Mouse (Mus musculus): ENCODE results near the gene Cpa3. TPM values are rescaled to one million over a fixed set of nuclear protein-coding genes. Genes with fewer than 3 reads are reported as not detected.

Cpa3 gene
- 1 to 10 TPM; 1.9 to 3.0 TPM for total RNA-seq (2021)
- long read RNA-seq, experiment 1, partial matches to known transcripts: 0 of 2 reads
- long read RNA-seq, experiment 1, other reads (novel, unspliced or antisense): 2 of 2 reads
- long read RNA-seq, experiment 2, partial matches to known transcripts: 0 of 1 reads
- long read RNA-seq, experiment 2, other reads (novel, unspliced or antisense): 1 of 1 reads

DNA sequence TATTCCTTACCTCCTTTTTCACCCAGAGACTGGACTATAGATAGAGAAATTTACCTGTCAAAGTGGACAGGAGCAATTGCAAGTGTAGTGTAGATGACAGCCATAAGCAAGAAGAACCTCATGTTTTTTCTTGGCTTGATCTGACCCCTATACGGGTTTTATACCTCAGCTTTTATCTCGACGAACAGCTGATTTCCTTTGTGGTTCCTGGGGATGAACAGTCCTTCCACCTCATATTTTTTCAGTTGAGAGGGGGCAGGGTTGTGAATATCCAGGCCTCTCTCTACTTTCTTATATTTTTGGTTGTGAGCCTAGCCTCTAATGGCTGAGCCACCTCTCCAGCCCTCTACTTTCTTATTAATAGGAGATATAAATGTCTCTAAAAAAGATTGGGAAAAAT lies at the start of gene Cpa3:
Gene Cpa3, minus strand, starts transcription at position 132 of the 400 bp plus-strand sequence.
- intact Hi-C loops (cut with DNase I): no loop called here
- DNase-seq: no peak

- intact Hi-C loops (cut with DNase I): no loop called here
- DNase-seq: no peak
Measured at GRCm38 (mm10) chr3:20291370-20291769, 49.4 kb upstream of the Cpa3 start.

GRCm38 (mm10) chr3:20288761-20289160 lies 46.8 kb upstream of the Cpa3 start:
- intact Hi-C loops (cut with DNase I): no loop called here
- no peak for DNase-seq

GRCm38 (mm10) chr3:20281796-20282195 lies 39.8 kb upstream of the Cpa3 start:
- no peak for DNase-seq
- intact Hi-C loops (cut with DNase I): no loop called here

- DNase-seq: no peak
- intact Hi-C loops (cut with DNase I): no loop called here
Measured at GRCm38 (mm10) chr3:20275633-20276032, 33.7 kb upstream of the Cpa3 start, which contains the start of gene Cpb1. Gene Cpb1 (minus strand): TSS chr3:20275733.

DNA sequence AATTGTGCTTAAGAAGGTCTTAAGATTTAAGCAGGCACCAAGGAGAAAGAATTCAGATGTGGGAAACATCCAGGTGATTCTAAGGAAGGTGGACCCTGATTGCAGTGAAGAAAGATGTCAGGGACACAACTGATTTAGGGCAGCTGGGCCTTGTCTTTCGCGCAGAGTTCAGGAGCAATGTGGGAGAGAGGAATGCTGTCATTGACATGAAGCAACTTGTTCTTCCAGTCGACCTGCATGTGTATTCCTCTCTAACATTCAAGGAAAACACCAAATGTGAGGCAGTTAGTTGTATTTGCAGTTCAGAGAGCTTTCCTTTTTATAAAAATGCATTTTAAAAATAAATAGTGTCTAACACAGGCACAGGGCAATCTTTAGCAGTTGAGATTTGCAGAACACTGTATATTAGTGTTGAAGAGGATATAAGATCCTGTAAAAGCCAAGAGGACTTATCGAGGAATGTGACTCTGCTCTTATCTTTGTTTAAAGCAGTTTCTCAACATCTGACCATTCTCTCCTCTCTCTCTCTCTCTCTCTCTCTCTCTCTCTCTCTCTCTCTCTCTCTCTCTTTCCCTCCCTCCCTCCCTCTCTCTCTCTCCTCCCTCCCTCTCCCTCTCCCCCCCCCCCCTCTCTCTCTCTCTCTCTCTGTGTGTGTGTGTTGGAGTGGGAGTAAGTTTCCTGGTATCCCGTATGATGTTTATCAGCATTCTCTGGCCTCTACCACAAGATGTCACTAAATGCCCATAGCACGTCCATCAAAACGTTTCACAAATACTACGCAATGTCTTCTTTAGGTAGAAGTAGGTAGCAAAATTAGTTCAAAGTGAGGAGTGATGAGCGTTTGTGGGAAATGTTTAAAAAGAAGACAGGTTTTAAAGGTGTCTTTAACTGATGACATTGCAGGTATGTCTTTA lies 12.8 kb upstream of the Cpa3 start:
- DNase-seq: no peak
- intact Hi-C loops (cut with DNase I): loop anchor here (5.0 kb wide), 1 partner anchor 252 kb away; no protein-coding TSS in a partner anchor

GRCm38 (mm10) chr3:20243913-20244312 lies 1.9 kb upstream of the Cpa3 start:
- DNase-seq: no peak
- intact Hi-C loops (cut with DNase I): no loop called here

DNA sequence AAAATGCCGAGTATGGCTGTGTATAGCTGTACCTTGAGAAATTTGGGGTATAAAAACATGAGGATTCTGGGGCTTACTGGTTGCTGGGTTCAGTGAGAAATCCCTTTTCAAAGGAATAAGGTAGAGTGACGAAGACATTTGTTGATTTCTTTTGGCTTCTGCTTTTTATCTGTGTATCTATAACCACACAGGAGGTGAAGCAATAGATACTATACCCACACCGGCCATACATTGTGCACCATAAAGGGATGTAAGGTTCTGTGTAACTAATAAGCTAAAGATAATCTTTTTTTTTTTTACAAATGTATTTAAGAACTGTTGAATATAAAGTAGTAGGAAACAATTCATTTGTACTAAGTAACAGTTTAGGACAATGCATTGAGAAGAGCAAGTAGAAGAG lies 2.2 kb downstream of the Cpa3 start:
- intact Hi-C loops (cut with DNase I): no loop called here
- DNase-seq: no peak

DNA sequence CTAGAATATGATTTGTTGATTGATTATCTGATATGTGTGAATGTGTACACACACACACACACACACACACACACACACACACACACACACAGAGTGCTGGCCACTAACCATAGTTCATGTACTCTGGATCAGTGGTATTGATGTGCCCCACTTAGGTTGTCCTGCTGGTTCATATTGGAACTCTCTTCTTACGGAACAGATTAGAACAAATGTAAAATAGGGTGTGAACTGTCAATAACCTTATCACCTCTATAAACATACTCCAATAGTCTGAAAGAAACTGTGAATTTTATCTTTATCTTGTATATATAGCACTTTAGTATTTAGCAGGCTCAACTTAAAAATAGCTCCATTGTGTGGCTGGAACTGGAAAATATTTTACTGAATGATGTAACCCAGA lies 5.0 kb downstream of the Cpa3 start:
- intact Hi-C loops (cut with DNase I): no loop called here
- DNase-seq: no peak

DNA sequence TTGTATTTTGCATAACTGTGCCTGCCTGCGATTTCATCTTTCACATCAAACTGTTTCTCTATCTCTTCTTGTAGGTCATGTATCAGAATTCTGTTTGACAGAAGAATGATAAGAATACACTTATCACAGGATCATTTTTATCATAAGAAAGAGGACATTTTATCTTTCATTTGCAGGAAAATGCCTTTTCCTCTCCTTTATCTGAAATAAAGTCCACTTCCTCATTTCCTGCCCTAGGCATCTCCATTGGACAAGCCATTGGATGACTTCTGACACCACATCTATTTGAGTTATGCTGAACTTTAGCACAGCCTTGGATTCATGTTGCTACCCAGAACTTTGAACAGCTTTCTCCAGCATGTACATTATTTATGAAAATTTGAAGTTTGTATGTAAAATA lies 13.0 kb downstream of the Cpa3 start:
- no peak for DNase-seq
- intact Hi-C loops (cut with DNase I): no loop called here

DNA sequence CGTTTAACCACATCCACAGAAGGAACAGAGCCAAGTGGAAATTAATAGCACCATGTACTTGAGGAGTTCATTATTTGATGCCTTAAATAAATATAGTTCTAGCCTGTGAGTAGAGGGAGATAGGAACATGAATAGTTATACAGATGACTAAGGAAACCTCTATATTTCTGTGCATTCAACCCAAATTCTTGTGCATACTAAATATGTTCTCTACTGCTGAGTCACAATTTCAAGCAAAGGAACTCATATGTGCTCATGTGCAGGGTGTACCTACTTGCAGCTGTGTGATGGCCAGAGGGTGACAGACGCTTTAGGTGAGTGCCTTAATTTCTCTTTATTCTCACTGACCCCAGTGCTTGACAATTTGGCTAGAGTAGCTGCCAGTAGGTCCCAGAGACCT lies 16.6 kb downstream of the Cpa3 start:
- no peak for DNase-seq
- intact Hi-C loops (cut with DNase I): no loop called here

- intact Hi-C loops (cut with DNase I): no loop called here
- no peak for DNase-seq
Measured at GRCm38 (mm10) chr3:20222926-20223698, 18.9 kb downstream of the Cpa3 start.

DNA sequence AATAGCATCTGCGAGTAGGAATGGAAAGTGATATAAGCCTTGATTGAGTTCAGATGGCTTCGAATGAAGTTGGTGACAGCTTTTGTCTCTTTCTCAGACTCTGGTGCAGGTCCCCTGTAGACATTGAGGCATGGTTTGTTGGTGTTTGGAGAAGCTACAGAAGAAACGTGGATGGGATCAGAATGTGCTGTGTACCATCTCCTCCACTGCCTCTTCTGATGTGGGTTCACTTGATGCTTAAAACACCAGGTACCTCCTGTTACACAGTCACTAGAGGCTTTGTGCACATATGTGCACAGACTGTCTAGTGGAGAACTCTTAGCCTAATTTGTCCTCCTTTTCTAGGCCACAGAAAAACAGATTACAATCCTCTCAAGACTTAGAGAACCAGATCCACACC lies 19.8 kb downstream of the Cpa3 start:
- intact Hi-C loops (cut with DNase I): no loop called here
- DNase-seq: no peak

DNA sequence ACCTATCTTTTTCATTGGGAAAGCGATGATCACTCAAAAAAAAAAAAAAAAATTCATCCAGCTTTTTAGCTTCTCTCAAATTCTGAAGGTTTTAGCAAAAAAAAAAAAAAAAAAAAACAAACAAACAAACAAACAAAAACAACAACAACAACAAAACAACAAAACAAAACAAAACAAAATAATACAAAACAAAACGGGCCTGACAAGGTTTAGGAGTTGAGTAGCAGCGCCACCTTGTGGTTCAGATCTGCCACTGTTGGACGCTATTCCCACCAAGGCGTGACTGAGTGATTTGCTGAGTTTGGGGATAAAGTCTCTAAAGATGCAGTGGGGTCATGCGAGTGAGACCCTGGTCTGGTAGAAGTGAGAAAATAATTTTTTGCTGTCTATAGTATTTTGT lies 43.1 kb downstream of the Cpa3 start:
- intact Hi-C loops (cut with DNase I): loop anchor here (2.0 to 10.0 kb wide), 3 partner anchors 114 to 294 kb away; no protein-coding TSS in a partner anchor
- peak; percentile 10 to 23 for DNase-seq

GRCm38 (mm10) chr3:20197878-20198277 lies 44.1 kb downstream of the Cpa3 start:
- intact Hi-C loops (cut with DNase I): loop anchor here (2.0 to 10.0 kb wide), 3 partner anchors 113 to 293 kb away; no protein-coding TSS in a partner anchor
- no peak for DNase-seq

DNA sequence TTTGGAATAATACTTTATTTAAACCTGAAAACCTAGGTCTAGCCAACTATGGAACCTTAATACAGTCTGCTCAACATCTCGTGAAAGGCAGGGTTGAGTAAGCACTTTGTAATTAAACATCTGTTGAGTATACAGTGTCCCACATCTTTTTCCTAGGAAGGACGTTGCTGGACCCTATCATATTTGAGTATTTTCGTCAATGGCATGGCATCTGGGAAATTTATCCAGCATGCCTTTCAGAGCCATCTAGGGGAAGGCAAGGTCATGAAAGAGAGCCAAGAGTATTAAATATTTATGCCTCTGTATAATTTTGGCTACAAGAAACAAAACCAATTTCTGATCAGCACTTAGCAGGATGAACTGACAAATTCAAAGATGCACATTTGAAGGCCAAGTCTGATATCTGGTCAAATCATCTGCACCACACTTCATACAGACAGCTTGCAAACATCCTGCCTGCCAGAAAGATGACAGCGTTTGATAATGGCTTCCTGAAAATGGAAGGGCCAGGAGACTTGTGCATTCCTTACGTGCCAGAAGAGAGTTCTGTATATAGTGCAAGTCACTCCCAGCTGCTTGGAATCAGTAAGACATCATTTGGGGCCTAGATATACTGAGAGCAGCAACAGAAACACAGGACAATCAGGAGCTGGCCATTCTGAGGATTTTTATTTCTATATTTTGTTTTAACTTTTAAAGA lies 52.9 kb downstream of the Cpa3 start:
- intact Hi-C loops (cut with DNase I): no loop called here
- DNase-seq: no peak

GRCm38 (mm10) chr3:20172394-20172793 lies 69.6 kb downstream of the Cpa3 start:
- intact Hi-C loops (cut with DNase I): no loop called here

GRCm38 (mm10) chr3:20167487-20167886 lies 74.5 kb downstream of the Cpa3 start:
- intact Hi-C loops (cut with DNase I): no loop called here
- no peak for DNase-seq

More at GRCm38 (mm10) chr3:20172394-20172793, 69.6 kb downstream of the Cpa3 start:
- DNase-seq: no peak

All from gastrocnemius, postnatal 36 days (tissue).